ENCODE assay signal across 8 mouse cellular contexts in genomic region chr7:101969694-101970428, GRCm38 (mm10). TPM values are rescaled to one million over a fixed set of nuclear protein-coding genes. Genes with fewer than 3 reads are reported as not detected.
DNase-seq lines count a peak whose midpoint lies in the region; ATAC-seq and TF ChIP-seq lines count a peak whose summit lies in the region.

No protein-coding gene starts in this region.

- intact Hi-C loops in heart, postnatal 14 days (cut with DNase I) = loop anchor here (2.0 to 5.0 kb wide), 2 partner anchors 35 to 53 kb away; partner anchors contain the start of gene Numa1

- no peaks in the 10 kb centered on the region for H3K36me3 ChIP-seq in forebrain, embryonic 14.5 days (ENCODE audit: control insufficient read depth, insufficient read depth, low read length)
- no peaks in the 10 kb centered on the region for H3K36me3 ChIP-seq in neural tube, embryonic 14.5 days (ENCODE audit: control insufficient read depth, insufficient read depth, low read length)
- H3K36me3 ChIP-seq in testis, adult 2 months (ENCODE audit: control insufficient read depth, insufficient read depth, low read length) = no peaks in the 10 kb centered on the region

- peak overlapping the region; percentile 95 for H3K9ac ChIP-seq in forebrain, embryonic 14.5 days (ENCODE audit: low read length)
- peak overlapping the region; percentile 96 for H3K9ac ChIP-seq in neural tube, embryonic 14.5 days (replicated peaks; ENCODE audit: low read depth, low read length)

- peak; percentile 54 for DNase-seq in ES-CJ7 (ENCODE audit: low read depth, low spot score)
- peak; percentile 85 for DNase-seq in cerebellum, adult 11 months
- DNase-seq in forebrain, embryonic 14.5 days (ENCODE audit: low spot score) = peak; percentile 91
- DNase-seq in heart, postnatal 14 days = peak; percentile 87 to 89
- peak; percentile 81 to 88 for DNase-seq in layer of hippocampus, adult 18-20 months (ENCODE audit: low spot score in 2 of 2)
- peak; percentile 85 for DNase-seq in lung, adult 18-20 months

- WGBS in forebrain, embryonic 14.5 days = 1% methylated on average over 37 of the region's 53 CpGs
- under 1% methylated on average over 45 of the region's 53 CpGs for WGBS in neural tube, embryonic 14.5 days

- H3K4me2 ChIP-seq in forebrain, embryonic 14.5 days (ENCODE audit: low read length) = peak overlapping the region; percentile 63
- H3K4me2 ChIP-seq in neural tube, embryonic 14.5 days (ENCODE audit: low read depth, low read length) = peak overlapping the region; percentile 75

- peak overlapping the region; percentile 68 for H3K4me3 ChIP-seq in forebrain, embryonic 14.5 days (ENCODE audit: low read depth, low read length)
- H3K4me3 ChIP-seq in neural tube, embryonic 14.5 days (ENCODE audit: low read depth, low read length) = peak overlapping the region; percentile 74
- peak overlapping the region; percentile 96 for H3K4me3 ChIP-seq in testis, adult 2 months (ENCODE audit: control insufficient read depth, low read depth, low read length)

- no peaks in the 10 kb centered on the region for H3K27me3 ChIP-seq in forebrain, embryonic 14.5 days (replicated peaks; ENCODE audit: control insufficient read depth, insufficient read depth, low read length)
- H3K27me3 ChIP-seq in neural tube, embryonic 14.5 days (ENCODE audit: control insufficient read depth, insufficient read depth, low read length) = no peaks in the 10 kb centered on the region
- no peaks in the 10 kb centered on the region for H3K27me3 ChIP-seq in testis, adult 2 months (ENCODE audit: control insufficient read depth, insufficient read depth, low read length)

- peak overlapping the region; percentile 100 for H3K27ac ChIP-seq in forebrain, embryonic 14.5 days (ENCODE audit: low read depth, low read length)
- H3K27ac ChIP-seq in neural tube, embryonic 14.5 days (ENCODE audit: low read depth, low read length) = peak overlapping the region; percentile 99
- H3K27ac ChIP-seq in testis, adult 2 months (ENCODE audit: control insufficient read depth, insufficient read depth, low read depth, low read length) = peak overlapping the region; percentile 98

- H3K4me1 ChIP-seq in forebrain, embryonic 14.5 days (ENCODE audit: control insufficient read depth, insufficient read depth, low read length) = peaks cover 23% of the 10 kb centered on the region
- peaks cover 18% of the 10 kb centered on the region for H3K4me1 ChIP-seq in neural tube, embryonic 14.5 days (ENCODE audit: control insufficient read depth, insufficient read depth, low read length)
- H3K4me1 ChIP-seq in testis, adult 2 months (ENCODE audit: control insufficient read depth, insufficient read depth, low read length) = peaks cover 6% of the 10 kb centered on the region

- ATAC-seq in forebrain, embryonic 14.5 days = peak; percentile 92
- ATAC-seq in neural tube, embryonic 14.5 days (ENCODE audit: low read depth) = peak; percentile 92

- peak; percentile 60 for TF ChIP-seq POLR2A in testis, adult 2 months (IDR thresholded peaks at IDR 0.05; ENCODE audit: control insufficient read depth, low read depth, low read length)

- no peak for TF ChIP-seq CTCF in testis, adult 2 months (IDR thresholded peaks at IDR 0.05; ENCODE audit: control insufficient read depth, insufficient read depth, insufficient replicate concordance, low read depth, low read length)

- H3K9me3 ChIP-seq in forebrain, embryonic 14.5 days (replicated peaks; ENCODE audit: control insufficient read depth, low read length) = no peaks in the 10 kb centered on the region
- no peaks in the 10 kb centered on the region for H3K9me3 ChIP-seq in neural tube, embryonic 14.5 days (ENCODE audit: control insufficient read depth, low read length)

RNA-seq across cellular contexts. Expression of gene Numa1, which starts 36.0 kb away (rescaled TPM):
- polyA plus RNA-seq in forebrain, embryonic 14.5 days (2014; fragmentation: Nextera tagmentation; extraction: Ambion mirVana) = 72.4 and 74.4 TPM in 2 replicates
- total RNA-seq in heart, postnatal 14 days (2021) = 10 to 100 TPM; 90.0 to 95.3 TPM
- total RNA-seq in layer of hippocampus, adult 18-20 months (2021) = 100 to 1,000 TPM; 108 to 119 TPM
- polyA plus RNA-seq in neural tube, embryonic 14.5 days (2014; fragmentation: Nextera tagmentation; extraction: Ambion mirVana) = 52.4 and 54.0 TPM in 2 replicates
- 20.8 and 21.9 TPM in 2 replicates for polyA plus RNA-seq in testis, adult 2 months (2012; rRNA removed)

RNA-seq across cellular contexts. Expression of gene Lrrc51, which starts 36.2 kb away (rescaled TPM):
- 9.6 and 12.9 TPM in 2 replicates for polyA plus RNA-seq in forebrain, embryonic 14.5 days (2014; fragmentation: Nextera tagmentation; extraction: Ambion mirVana)
- total RNA-seq in heart, postnatal 14 days (2021) = 1 to 10 TPM; 2.9 to 3.9 TPM
- total RNA-seq in layer of hippocampus, adult 18-20 months (2021) = 1 to 10 TPM; 4.9 to 7.9 TPM
- polyA plus RNA-seq in neural tube, embryonic 14.5 days (2014; fragmentation: Nextera tagmentation; extraction: Ambion mirVana) = 7.2 and 8.3 TPM in 2 replicates
- polyA plus RNA-seq in testis, adult 2 months (2012; rRNA removed) = 1,236 and 1,353 TPM in 2 replicates

RNA-seq across cellular contexts. Expression of gene Il18bp, which starts 48.6 kb away (rescaled TPM):
- 2.0 and 2.9 TPM in 2 replicates for polyA plus RNA-seq in forebrain, embryonic 14.5 days (2014; fragmentation: Nextera tagmentation; extraction: Ambion mirVana)
- 1 to 10 TPM; 5.1 to 6.4 TPM for total RNA-seq in heart, postnatal 14 days (2021)
- total RNA-seq in layer of hippocampus, adult 18-20 months (2021) = 1 to 10 TPM; 5.6 to 6.1 TPM
- polyA plus RNA-seq in neural tube, embryonic 14.5 days (2014; fragmentation: Nextera tagmentation; extraction: Ambion mirVana) = 3.5 and 4.7 TPM in 2 replicates
- polyA plus RNA-seq in testis, adult 2 months (2012; rRNA removed) = 3.3 and 4.2 TPM in 2 replicates

Comparison
In these comparisons a context has a peak if more than half of its experiments do, and no peak if none do; other contexts are left out.
1. Peak in every context shown above with its lines: DNase-seq, ATAC-seq, H3K4me3 ChIP-seq and H3K27ac ChIP-seq.
2. RNA of gene Lrrc51, which starts 36.2 kb away (polyA plus RNA-seq): 1,236 to 1,353 TPM in testis, adult 2 months; 9.6 to 12.9 TPM in forebrain, embryonic 14.5 days and 7.2 to 8.3 TPM in neural tube, embryonic 14.5 days; every median in the first group is over 10 times any median in the second.